Mouse (Mus musculus) adrenal gland, adult (tissue): ENCODE measurements at regions not wholly inside any gene's neighbourhood (a gene's known extent, or its start where the extent isn't known, plus 50 kb on each side); places are given as distances from the start of the nearest gene placed in this dataset.

ENCODE experiments used
- DNase-seq, 2 experiments: peaks; one replicate each; pipeline ENCODE4 v3.0.0; 2022 to 2023; ENCODE audit warnings: low spot score in 1 of 2; ENCODE audit not compliant: inconsistent age in 2 of 2

GRCm38 (mm10) chrX:35683332-35683731, 205.3 kb upstream of the Dock11 start:
- peak in 1 of 2 experiments; percentile 24 for DNase-seq
